Mouse (Mus musculus) small intestine, adult 2 months (tissue): ENCODE data around the gene Tmem86a. TPM values are rescaled to one million over a fixed set of nuclear protein-coding genes. Genes with fewer than 3 reads are reported as not detected.
A peak's percentile ranks its signal among the peaks of the same experiment; 100 is the strongest.

Experiments used
- H3K27ac ChIP-seq: fragments of 200-500 bp; 2 replicates; pipeline ENCODE4 v1.5.1; 2012; ENCODE audit warnings: low read depth, low read length, control low read depth, inconsistent platforms; ENCODE audit not compliant: insufficient read depth
- H3K27me3 ChIP-seq: fragments of 200-500 bp; 2 replicates; pipeline ENCODE4 v1.6.1; 2012; ENCODE audit warnings: mild to moderate bottlenecking, moderate library complexity, low read length, inconsistent platforms; ENCODE audit not compliant: control insufficient read depth, insufficient read depth
- H3K36me3 ChIP-seq: fragments of 200-500 bp; 2 replicates; pipeline ENCODE4 v1.6.1; 2012; ENCODE audit warnings: mild to moderate bottlenecking, low read length, control low read depth, inconsistent platforms; ENCODE audit not compliant: control insufficient read depth, insufficient read depth
- H3K4me1 ChIP-seq: fragments of 200-500 bp; 2 replicates; pipeline ENCODE4 v1.6.1; 2012; ENCODE audit warnings: low read length, inconsistent platforms, mixed read lengths; ENCODE audit not compliant: control insufficient read depth, insufficient read depth, insufficient read length
- H3K4me3 ChIP-seq: fragments of 200-500 bp; 2 replicates; pipeline ENCODE4 v1.5.1; 2012; ENCODE audit warnings: low read depth, mild to moderate bottlenecking, control low read depth, inconsistent platforms, low read length, moderate library complexity
- CTCF ChIP-seq: fragments of 200-500 bp; IDR thresholded peaks from 2 replicates; pipeline ENCODE4 v1.5.1; 2012; ENCODE audit warnings: low read depth, mild to moderate bottlenecking, control low read depth, inconsistent platforms, low read length, moderate library complexity, mixed read lengths; ENCODE audit not compliant: insufficient replicate concordance, insufficient read length; ENCODE audit errors: extremely low read depth
- POLR2A ChIP-seq: fragments of 200-500 bp; IDR thresholded peaks from 2 replicates; pipeline ENCODE4 v1.6.1; 2012; ENCODE audit warnings: low read depth, mild to moderate bottlenecking, control low read depth, inconsistent platforms, low read length, moderate library complexity
- WGBS: fragments of 180-500 bp; shearing (Covaris S2); methylation state at CpG from one replicate; pipeline ENCODE4 v1.1.7; 2018; 5-methylcytosine and 5-hydroxymethylcytosine counted together
- polyA plus RNA-seq: library from polyadenylated mRNA; depleted of rRNA; stranded (reverse); fragments of >200 nt; gene quantifications from 2 replicates; pipeline ENCODE4 v1.2.3, GENCODE M21; 2012

The Tmem86a gene
- polyA plus RNA-seq, 1 experiment = 385 TPM

DNA sequence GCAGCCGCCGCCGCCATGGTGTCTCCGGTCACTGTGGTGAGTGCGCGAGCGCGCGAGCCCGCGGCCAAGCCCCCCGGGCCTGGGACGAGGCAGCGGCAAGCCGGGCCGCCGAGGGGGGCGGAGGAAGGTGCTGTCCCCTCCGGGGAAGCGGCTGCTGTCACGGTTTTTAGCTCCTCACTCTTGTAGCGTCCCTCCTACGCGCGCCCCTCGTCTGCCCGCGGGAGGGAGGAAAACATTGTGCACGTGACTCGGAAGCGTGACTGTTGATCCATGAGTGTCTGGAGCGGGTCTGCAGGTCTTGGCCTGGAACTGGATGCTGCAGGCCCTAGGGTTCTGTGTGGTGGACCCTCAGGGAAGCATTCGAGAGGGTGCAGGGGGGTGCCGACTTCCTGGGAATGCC lies 365 bp downstream of the Tmem86a start:
- Histone ChIP-seq H3K4me3 (peak overlapping the region; percentile 90), H3K27me3 (no peaks in the 10 kb centered on the region), H3K27ac (peak overlapping the region; percentile 99), H3K36me3 (peaks cover 19% of the 10 kb centered on the region), H3K4me1 (peaks cover 17% of the 10 kb centered on the region)
- 1% methylated on average over 34 of the region's 34 CpGs for WGBS
- TF ChIP-seq POLR2A = no peak
- no peak for TF ChIP-seq CTCF

DNA sequence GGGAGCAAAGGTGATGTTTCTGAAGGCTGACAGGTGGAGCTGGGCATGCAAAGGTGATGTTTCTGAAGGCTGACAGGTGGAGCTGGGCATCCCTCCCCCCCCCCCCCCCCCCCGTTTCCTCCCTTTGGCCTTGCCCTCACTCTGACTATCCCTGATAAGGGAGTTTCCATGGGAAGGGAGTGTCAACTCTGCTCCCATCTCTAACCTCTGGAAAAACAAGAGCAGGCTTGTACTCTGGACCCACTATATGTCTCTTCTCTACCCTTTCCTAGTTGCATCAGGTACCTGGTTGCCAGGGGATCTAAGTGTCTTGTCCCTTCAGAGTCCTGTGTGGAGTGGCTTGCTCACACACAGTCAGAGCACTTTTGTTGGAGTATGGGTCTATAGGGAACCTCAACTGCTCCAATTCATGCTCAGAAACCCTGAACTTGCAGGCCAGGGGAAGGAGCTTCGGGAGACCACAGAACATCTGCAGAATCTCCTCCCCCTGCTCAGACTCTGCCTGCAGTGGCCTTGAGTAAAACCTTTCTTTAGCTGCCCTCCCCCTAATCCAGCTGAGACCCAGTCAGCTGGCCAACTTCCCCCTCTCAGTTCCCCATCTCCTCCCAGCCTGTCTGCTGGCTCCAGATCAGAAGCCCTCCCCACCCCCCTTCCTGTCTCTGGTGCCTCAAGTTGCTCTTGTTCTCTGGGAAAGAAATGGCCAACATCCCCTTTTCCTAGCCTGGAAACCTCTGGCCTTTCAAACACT lies 1.2 kb downstream of the Tmem86a start:
- no peaks in the 10 kb centered on the region for H3K27me3 ChIP-seq
- no peak for TF ChIP-seq CTCF
- no peak for TF ChIP-seq POLR2A
- H3K4me1 ChIP-seq = peaks cover 19% of the 10 kb centered on the region
- H3K36me3 ChIP-seq = peaks cover 19% of the 10 kb centered on the region
- H3K4me3 ChIP-seq = peak overlapping the region; percentile 90
- H3K27ac ChIP-seq = peak overlapping the region; percentile 99
- 10% methylated on average over 1 of the region's 2 CpGs for WGBS

DNA sequence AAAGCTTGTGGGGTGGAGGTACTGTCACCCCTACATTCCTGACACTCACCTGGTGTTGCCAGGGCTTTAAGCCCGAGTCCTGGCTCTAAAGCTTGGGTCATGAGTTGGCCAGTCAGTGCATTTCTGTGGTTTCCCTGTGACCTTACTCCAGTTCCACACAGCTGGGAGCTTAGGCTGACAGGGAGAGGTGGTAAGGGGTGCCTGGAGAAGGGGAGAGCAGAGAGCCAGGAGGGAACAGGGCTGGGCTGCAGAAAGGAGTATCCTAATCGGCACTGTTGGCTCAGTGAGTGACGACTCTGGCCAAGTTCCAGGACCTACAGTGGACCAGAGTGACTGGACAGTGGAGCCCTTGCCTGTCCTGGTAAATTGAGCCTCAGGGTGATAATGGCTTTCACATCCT lies 1.9 kb downstream of the Tmem86a start:
- TF ChIP-seq POLR2A (no peak; the same call in 1 of the 2 replicates), CTCF (no peak)
- Histone ChIP-seq H3K27me3 (no peaks in the 10 kb centered on the region), H3K4me1 (peaks cover 19% of the 10 kb centered on the region), H3K36me3 (peaks cover 19% of the 10 kb centered on the region), H3K4me3 (peak overlapping the region; percentile 42), H3K27ac (peak overlapping the region; percentile 76)
- 11% methylated on average over 3 of the region's 3 CpGs for WGBS

DNA sequence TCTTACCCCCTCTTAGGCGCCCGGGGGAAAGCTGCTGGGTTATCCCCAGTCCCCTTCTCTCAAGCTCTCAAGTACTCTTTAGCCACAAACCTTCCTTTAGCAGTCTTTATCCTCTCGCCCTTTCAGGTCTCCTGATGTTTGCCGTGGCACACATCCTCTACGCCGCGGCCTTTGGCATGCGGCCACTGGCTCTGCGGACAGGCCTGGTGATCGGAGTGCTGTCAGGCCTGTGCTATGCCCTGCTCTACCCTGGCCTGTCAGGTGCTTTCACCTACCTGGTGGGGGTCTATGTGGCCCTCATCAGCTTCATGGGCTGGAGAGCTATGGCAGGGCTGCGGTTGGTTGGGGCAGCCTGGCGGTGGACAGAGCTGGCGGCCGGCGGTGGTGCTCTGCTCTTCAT lies 2.9 kb downstream of the Tmem86a start:
- WGBS = 87% methylated on average over 15 of the region's 15 CpGs
- Histone ChIP-seq H3K27me3 (no peaks in the 10 kb centered on the region), H3K27ac (no peak overlapping the region), H3K4me3 (no peak overlapping the region), H3K4me1 (peaks cover 19% of the 10 kb centered on the region), H3K36me3 (peaks cover 19% of the 10 kb centered on the region)
- TF ChIP-seq POLR2A (no peak), CTCF (no peak)

DNA sequence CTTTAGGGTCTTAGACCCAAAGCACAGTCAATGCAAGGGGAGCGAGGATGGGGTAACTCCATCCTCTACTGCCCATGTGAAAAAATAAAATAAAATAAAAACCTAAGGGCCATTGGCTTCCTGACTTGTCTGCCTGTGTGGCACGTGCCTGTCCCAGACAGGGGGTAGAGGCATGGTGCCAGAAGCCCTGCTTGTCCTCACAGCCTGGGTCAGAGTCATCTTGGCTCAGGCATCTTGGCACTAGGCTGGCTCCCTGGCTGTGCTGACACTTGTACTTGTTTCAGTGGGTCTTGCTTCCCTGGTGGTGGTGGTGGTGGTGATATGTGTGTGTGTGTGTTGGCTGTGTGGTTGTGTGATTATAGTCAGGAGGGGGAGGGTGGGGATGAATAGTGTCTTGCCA lies 4.3 kb downstream of the Tmem86a start:
- H3K36me3 ChIP-seq = peaks cover 19% of the 10 kb centered on the region

DNA sequence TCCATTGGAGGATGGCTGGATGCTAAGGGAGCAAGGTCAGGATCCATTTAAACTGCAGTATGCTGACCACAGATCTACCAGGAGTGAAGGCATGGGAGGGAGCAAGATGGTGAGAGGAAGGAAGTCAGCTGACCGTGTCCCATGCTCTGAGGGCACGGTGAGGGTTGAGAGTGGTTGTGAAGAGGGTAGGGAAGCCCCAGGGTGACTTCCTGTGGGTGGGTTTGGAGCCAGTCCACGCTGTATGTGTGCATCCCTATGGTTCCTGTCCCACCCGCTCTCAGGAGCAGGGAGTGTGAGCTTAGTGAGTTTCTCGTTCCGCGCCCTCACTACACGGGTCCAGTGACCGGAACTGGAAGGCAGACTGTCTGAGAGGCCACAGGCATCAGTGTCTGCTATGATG lies 5.3 kb downstream of the Tmem86a start:
- H3K36me3 ChIP-seq = peaks cover 19% of the 10 kb centered on the region
- H3K4me3 ChIP-seq = no peak overlapping the region
- H3K4me1 ChIP-seq = peaks cover 34% of the 10 kb centered on the region
- no peak overlapping the region for H3K27ac ChIP-seq
- 73% methylated on average over 9 of the region's 9 CpGs for WGBS
- no peaks in the 10 kb centered on the region for H3K27me3 ChIP-seq
- TF ChIP-seq CTCF (no peak), POLR2A (no peak)

More for the DNA sequence above, 4.3 kb downstream of the Tmem86a start:
- Histone ChIP-seq H3K27me3 (no peaks in the 10 kb centered on the region), H3K4me3 (no peak overlapping the region), H3K27ac (no peak overlapping the region), H3K4me1 (peaks cover 27% of the 10 kb centered on the region)
- 55% methylated on average over 2 of the region's 2 CpGs for whole genome bisulfite sequencing
- TF ChIP-seq CTCF = no peak

DNA sequence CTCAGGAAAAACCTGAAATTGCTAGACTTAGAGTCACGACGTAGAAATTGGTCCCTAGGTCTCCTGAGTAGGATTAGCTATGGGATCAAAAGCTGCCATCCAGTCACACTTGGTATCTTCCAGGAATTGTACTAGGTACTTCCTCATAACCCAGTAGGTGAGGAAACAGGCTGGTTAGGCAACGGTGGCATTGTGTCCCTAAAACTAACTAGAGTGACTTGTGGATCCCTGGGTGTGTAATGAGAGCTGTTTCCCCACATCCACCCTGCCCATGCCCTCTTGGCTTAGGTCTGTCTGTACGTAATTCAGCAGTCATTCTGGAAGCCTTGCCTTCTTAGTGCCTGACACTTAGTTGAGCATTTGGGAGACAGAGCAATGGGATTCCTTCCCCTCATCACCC lies 5.9 kb downstream of the Tmem86a start:
- Histone ChIP-seq H3K4me1 (peaks cover 34% of the 10 kb centered on the region), H3K4me3 (no peak overlapping the region), H3K27me3 (no peaks in the 10 kb centered on the region), H3K27ac (no peak overlapping the region), H3K36me3 (peaks cover 19% of the 10 kb centered on the region)
- TF ChIP-seq POLR2A (no peak), CTCF (no peak)
- WGBS = 67% methylated on average over 4 of the region's 4 CpGs
